Mouse (Mus musculus): ENCODE measurements at regions not wholly inside any gene's neighbourhood (a gene's known extent, or its start where the extent isn't known, plus 50 kb on each side); places are given as distances from the start of the nearest gene placed in this dataset.

DNA sequence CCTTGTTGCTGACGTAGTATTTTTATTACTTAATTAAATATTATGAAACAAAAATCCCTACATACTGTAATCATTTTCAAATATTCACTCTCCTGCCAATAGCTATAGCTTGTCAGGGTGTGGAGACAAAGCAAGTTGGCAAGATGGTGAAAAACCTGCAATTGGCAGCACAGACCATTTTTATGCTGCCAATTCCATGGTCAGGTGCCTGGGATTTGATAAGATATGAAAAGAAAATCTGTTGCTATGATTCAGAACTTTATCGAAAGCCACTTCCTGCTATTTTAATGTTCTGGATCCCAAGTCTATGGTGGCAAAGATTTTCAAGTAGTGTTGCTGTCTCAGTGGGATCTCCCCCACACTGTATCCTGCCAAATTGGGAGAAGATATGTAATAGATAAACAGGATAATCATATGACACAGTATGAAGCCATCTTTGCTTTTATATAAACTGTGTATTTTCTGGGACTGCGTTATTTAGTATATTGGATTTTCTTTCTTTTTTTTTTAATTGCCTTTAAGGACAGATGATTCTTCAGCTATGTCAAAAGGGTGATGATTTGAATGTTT, 165.3 kb upstream of the Lrrc3b start:
- TF ChIP-seq GATA1 (IDR thresholded peaks at IDR 0.05; ENCODE audit: borderline replicate concordance, low read length) (no peak), FLI1 (IDR thresholded peaks at IDR 0.05; ENCODE audit: low read length) (no peak)
